7 mouse cellular contexts compared by ENCODE assay signal in genomic region chr8:109536703-109537102, GRCm38 (mm10). TPM values are rescaled to one million over a fixed set of nuclear protein-coding genes. Genes with fewer than 3 reads are reported as not detected.
DNase-seq lines count a peak whose midpoint lies in the region; ATAC-seq and TF ChIP-seq lines count a peak whose summit lies in the region.

No protein-coding gene starts in this region.

- WGBS in intestine, postnatal 0 days: 4% methylated on average over 5 of the region's 5 CpGs
- WGBS in midbrain, embryonic 12.5 days: 3% methylated on average over 5 of the region's 5 CpGs

- ATAC-seq in intestine, postnatal 0 days: peak; percentile 41; the same call in 1 of the 2 replicates
- ATAC-seq in midbrain, embryonic 12.5 days (ENCODE audit: low FRiP score, low read depth): peak; percentile 72

- no peaks in the 10 kb centered on the region for H3K27me3 ChIP-seq in intestine, postnatal 0 days (replicated peaks; ENCODE audit: control insufficient read depth, insufficient read depth, low read length)
- H3K27me3 ChIP-seq in midbrain, embryonic 12.5 days: 0 out of 2 replicates have a peak, but pooled peaks cover under 1% of the 10 kb centered on the region

- H3K27ac ChIP-seq in intestine, postnatal 0 days (ENCODE audit: low read depth, low read length): no peak overlapping the region
- H3K27ac ChIP-seq in midbrain, embryonic 12.5 days (replicated peaks): no peak overlapping the region

- DNase-seq in adrenal gland, adult 8-10 months: peak; percentile 42
- peak; percentile 91 for DNase-seq in embryo, embryonic 10.5 days (ENCODE audit: low spot score)
- peak; percentile 38 for DNase-seq in gastrocnemius, postnatal 25 days
- peak; percentile 83 for DNase-seq in left cerebral cortex, postnatal 4 days
- peak; percentile 49 for DNase-seq in spleen, adult 12 weeks (ENCODE audit: low spot score)

- H3K4me3 ChIP-seq in intestine, postnatal 0 days (ENCODE audit: low read depth, low read length): no peak overlapping the region
- H3K4me3 ChIP-seq in midbrain, embryonic 12.5 days: no peak overlapping the region

- H3K36me3 ChIP-seq in intestine, postnatal 0 days (ENCODE audit: control insufficient read depth, insufficient read depth): no peaks in the 10 kb centered on the region
- no peaks in the 10 kb centered on the region for H3K36me3 ChIP-seq in midbrain, embryonic 12.5 days

- no peaks in the 10 kb centered on the region for H3K4me1 ChIP-seq in intestine, postnatal 0 days (replicated peaks; ENCODE audit: control insufficient read depth, insufficient read depth, low read length)
- H3K4me1 ChIP-seq in midbrain, embryonic 12.5 days: 0 out of 2 replicates have a peak, but pooled peaks cover 4% of the 10 kb centered on the region

- intact Hi-C loops in left cerebral cortex, postnatal 4 days (cut with DNase I): no loop called here

- H3K4me2 ChIP-seq in intestine, postnatal 0 days (replicated peaks; ENCODE audit: low read depth): no peak overlapping the region
- H3K4me2 ChIP-seq in midbrain, embryonic 12.5 days (replicated peaks): no peak overlapping the region

- no peaks in the 10 kb centered on the region for H3K9me3 ChIP-seq in intestine, postnatal 0 days (ENCODE audit: control insufficient read depth)
- H3K9me3 ChIP-seq in midbrain, embryonic 12.5 days: no peaks in the 10 kb centered on the region

- H3K9ac ChIP-seq in intestine, postnatal 0 days (ENCODE audit: low read depth, low read length): no peak overlapping the region
- H3K9ac ChIP-seq in midbrain, embryonic 12.5 days (replicated peaks): no peak overlapping the region

- TF ChIP-seq CTCF in intestine, postnatal 0 days (IDR thresholded peaks at IDR 0.05; ENCODE audit: low read depth): peak; percentile 88

RNA-seq across cellular contexts. Expression of gene Dhx38, which starts 29.0 kb away (rescaled TPM):
- total RNA-seq in adrenal gland, adult 8-10 months (2022): 10 to 100 TPM; 22.3 to 28.5 (median 25.2) TPM
- total RNA-seq in gastrocnemius, postnatal 25 days (2021): 10 to 100 TPM in 1 of 2 experiments, 1 to 10 TPM in 1; 9.2 to 10.6 TPM
- 7.8 and 8.9 TPM in 2 replicates for polyA plus RNA-seq in intestine, postnatal 0 days (2015; fragmentation: Nextera tagmentation; extraction: Ambion mirVana)
- 10 to 100 TPM; 25.9 to 26.6 TPM for total RNA-seq in left cerebral cortex, postnatal 4 days (2021)
- polyA plus RNA-seq in midbrain, embryonic 12.5 days (2016; fragmentation: Nextera tagmentation; extraction: Ambion mirVana): 30.3 and 32.4 TPM in 2 replicates

RNA-seq across cellular contexts. Expression of gene Txnl4b, which starts 29.0 kb away (rescaled TPM):
- total RNA-seq in adrenal gland, adult 8-10 months (2022): 10 to 100 TPM; 10.3 to 12.7 (median 11.9) TPM
- total RNA-seq in gastrocnemius, postnatal 25 days (2021): 1 to 10 TPM; 5.8 to 8.3 TPM
- polyA plus RNA-seq in intestine, postnatal 0 days (2015; fragmentation: Nextera tagmentation; extraction: Ambion mirVana): 13.9 and 17.0 TPM in 2 replicates
- 1 to 10 TPM; 8.7 to 9.2 TPM for total RNA-seq in left cerebral cortex, postnatal 4 days (2021)
- polyA plus RNA-seq in midbrain, embryonic 12.5 days (2016; fragmentation: Nextera tagmentation; extraction: Ambion mirVana): 26.9 and 27.1 TPM in 2 replicates

RNA-seq across cellular contexts. Expression of gene Hp, which starts 42.3 kb away (rescaled TPM):
- 100 to 1,000 TPM in 1 of 4 experiments, 10 to 100 TPM in 3; 66.0 to 260 (median 87.5) TPM for total RNA-seq in adrenal gland, adult 8-10 months (2022)
- total RNA-seq in gastrocnemius, postnatal 25 days (2021): 100 to 1,000 TPM in 1 of 2 experiments, 1 to 10 TPM in 1; 1.9 to 114 TPM
- 0.47 and 0.50 TPM in 2 replicates for polyA plus RNA-seq in intestine, postnatal 0 days (2015; fragmentation: Nextera tagmentation; extraction: Ambion mirVana)
- total RNA-seq in left cerebral cortex, postnatal 4 days (2021): under 1 TPM in 1 of 2 experiments, not detected in 1; 0.60 TPM
- polyA plus RNA-seq in midbrain, embryonic 12.5 days (2016; fragmentation: Nextera tagmentation; extraction: Ambion mirVana): 0.29 and 0.33 TPM in 2 replicates

RNA-seq across cellular contexts. Expression of gene Pmfbp1, which starts 42.9 kb away (rescaled TPM):
- total RNA-seq in adrenal gland, adult 8-10 months (2022): not detected
- not detected for total RNA-seq in gastrocnemius, postnatal 25 days (2021)
- not detected in 2 replicates for polyA plus RNA-seq in intestine, postnatal 0 days (2015; fragmentation: Nextera tagmentation; extraction: Ambion mirVana)
- total RNA-seq in left cerebral cortex, postnatal 4 days (2021): under 1 TPM in 1 of 2 experiments, not detected in 1; 0.12 TPM
- 1.7 and 1.8 TPM in 2 replicates for polyA plus RNA-seq in midbrain, embryonic 12.5 days (2016; fragmentation: Nextera tagmentation; extraction: Ambion mirVana)

Comparison
In these comparisons a context has a peak if more than half of its experiments do, and no peak if none do; other contexts are left out.
1. DNase-seq: peak in every context shown above with its lines; median percentile 91 in embryo, embryonic 10.5 days; 83 in left cerebral cortex, postnatal 4 days; 49 in spleen, adult 12 weeks; 42 in adrenal gland, adult 8-10 months; 38 in gastrocnemius, postnatal 25 days.